Mouse (Mus musculus) lung, postnatal 25 days (tissue): ENCODE measurements around the gene Junb.
A peak's percentile ranks its signal among the peaks of the same experiment; 100 is the strongest.

Experiments
- DNase-seq: peaks from one replicate; pipeline ENCODE4 v3.0.0; 2022; ENCODE audit warnings: low spot score

Gene Junb

GRCm38 (mm10) chr8:84937620-84938485 is 40.7 kb downstream of the Junb start:
- DNase-seq, result no peak

- no peak for DNase-seq
These were observed 41.5 kb downstream of the Junb start, which contains the start of gene Mast1 for GRCm38 (mm10) chr8:84936962-84937546. Gene Mast1, minus strand, starts transcription at chr8:84937359.

- no peak for DNase-seq
These were observed 42.2 kb downstream of the Junb start for GRCm38 (mm10) chr8:84936041-84936961.

GRCm38 (mm10) chr8:84935489-84935888 is 43.0 kb downstream of the Junb start:
- no peak for DNase-seq

GRCm38 (mm10) chr8:84934860-84935259 is 43.7 kb downstream of the Junb start:
- no peak for DNase-seq

GRCm38 (mm10) chr8:84933767-84934559 is 44.6 kb downstream of the Junb start:
- DNase-seq, result no peak

GRCm38 (mm10) chr8:84930582-84930981 is 47.9 kb downstream of the Junb start:
- no peak for DNase-seq

- peak; percentile 56 for DNase-seq
These were observed 49.8 kb downstream of the Junb start for GRCm38 (mm10) chr8:84928456-84929306.

GRCm38 (mm10) chr8:84927513-84927912 is 51.0 kb downstream of the Junb start:
- no peak for DNase-seq

- DNase-seq, result no peak
These were observed 53.0 kb downstream of the Junb start for GRCm38 (mm10) chr8:84925557-84925956.
